Mouse (Mus musculus): ENCODE measurements around the gene Upk1a. TPM values are rescaled to one million over a fixed set of nuclear protein-coding genes. Genes with fewer than 3 reads are reported as not detected.

Gene Upk1a
- polyA plus RNA-seq, 1 experiment, result 2.7 TPM

GRCm38 (mm10) chr7:30619202-30619601 is 6.6 kb upstream of the Upk1a start:
- DNase-seq (ENCODE audit: low read depth), result no peak
- TF ChIP-seq CTCF (IDR thresholded peaks at IDR 0.05; ENCODE audit: borderline replicate concordance, extremely low read depth, insufficient read depth, insufficient read length) (peak; percentile 64), POLR2A (IDR thresholded peaks at IDR 0.05; ENCODE audit: borderline replicate concordance, extremely low read depth, insufficient read depth, insufficient read length, poor library complexity, severe bottlenecking) (no peak)

DNA sequence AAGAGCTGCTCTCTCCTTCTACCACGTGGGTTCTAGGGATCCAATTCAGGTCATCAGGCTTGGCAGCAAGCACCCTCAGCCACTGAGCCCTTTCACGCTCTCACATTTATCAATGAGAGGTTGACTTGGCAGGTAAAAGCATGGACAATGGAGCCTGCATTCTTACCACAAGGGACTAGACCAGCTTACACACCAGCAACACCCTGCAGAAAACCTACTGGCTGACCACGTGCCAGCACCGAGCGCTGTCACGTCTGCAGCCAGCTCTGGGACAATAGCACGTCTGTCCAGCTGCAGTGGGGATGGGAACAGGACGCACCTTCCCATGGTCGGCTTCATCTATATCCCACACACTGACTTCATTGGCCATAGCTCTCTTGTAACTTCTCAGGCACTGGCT is 6.0 kb upstream of the Upk1a start:
- TF ChIP-seq POLR2A (IDR thresholded peaks at IDR 0.05; ENCODE audit: borderline replicate concordance, extremely low read depth, insufficient read depth, insufficient read length, poor library complexity, severe bottlenecking) (no peak), CTCF (IDR thresholded peaks at IDR 0.05; ENCODE audit: borderline replicate concordance, extremely low read depth, insufficient read depth, insufficient read length) (no peak)
- DNase-seq (ENCODE audit: low read depth), result no peak

DNA sequence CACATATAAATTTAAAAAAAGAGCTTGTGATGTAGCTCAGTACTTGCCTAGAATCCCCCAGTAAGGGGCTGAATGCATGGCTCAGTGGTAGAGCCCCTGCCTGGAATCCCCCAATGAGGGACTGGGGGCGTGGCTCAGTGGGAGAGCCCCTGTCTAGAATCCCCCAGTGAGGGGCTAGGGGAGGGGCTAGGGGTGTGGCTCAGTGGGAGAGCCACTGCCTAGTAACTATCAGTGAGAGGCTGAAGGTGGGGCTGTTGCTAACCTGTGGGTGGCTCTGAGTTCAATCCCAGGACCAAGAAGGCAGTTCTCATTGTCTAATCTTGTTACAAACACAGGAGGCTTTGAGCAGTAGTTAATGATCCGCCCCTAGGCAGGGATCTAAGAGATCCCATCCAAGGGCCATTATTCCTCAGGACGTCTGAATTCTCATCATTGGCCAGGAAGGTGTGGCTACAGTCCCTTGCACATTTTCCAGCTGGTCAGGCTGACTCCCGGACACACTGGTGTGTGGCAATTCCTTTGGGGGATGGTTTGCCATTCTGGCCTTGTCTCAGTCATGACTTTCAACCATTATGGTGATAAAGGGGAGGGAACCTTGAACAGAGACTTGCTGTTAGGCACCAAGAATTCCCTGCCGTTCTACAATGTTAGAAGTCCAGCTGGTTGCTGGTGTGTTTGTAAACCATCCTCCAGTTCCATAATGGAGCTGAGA is 2.6 kb upstream of the Upk1a start:
- no peak for DNase-seq (ENCODE audit: low read depth)
- no peak for TF ChIP-seq CTCF (IDR thresholded peaks at IDR 0.05; ENCODE audit: borderline replicate concordance, extremely low read depth, insufficient read depth, insufficient read length)
- no peak for TF ChIP-seq POLR2A (IDR thresholded peaks at IDR 0.05; ENCODE audit: borderline replicate concordance, extremely low read depth, insufficient read depth, insufficient read length, poor library complexity, severe bottlenecking)

DNA sequence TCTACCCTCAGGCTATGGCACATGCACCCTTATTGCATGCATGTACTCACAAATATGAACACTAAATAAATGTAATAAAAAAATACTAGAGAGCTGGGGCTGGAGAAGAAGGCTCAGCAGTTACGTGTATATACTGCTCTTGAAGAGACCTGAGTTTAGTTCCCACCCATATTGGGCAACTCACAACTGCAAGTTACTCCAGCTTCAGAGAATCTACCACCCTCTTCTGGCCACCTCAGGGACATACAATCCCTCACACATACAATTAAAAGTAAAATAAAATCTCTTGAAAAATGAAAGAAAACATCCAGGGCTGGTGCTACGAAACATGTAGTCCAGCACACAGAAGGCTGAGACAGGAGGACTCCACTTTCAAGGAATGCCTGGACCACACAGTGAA is 1.8 kb upstream of the Upk1a start:
- TF ChIP-seq CTCF (IDR thresholded peaks at IDR 0.05; ENCODE audit: borderline replicate concordance, extremely low read depth, insufficient read depth, insufficient read length) (peak; percentile 7; the same call in 1 of the 2 replicates), POLR2A (IDR thresholded peaks at IDR 0.05; ENCODE audit: borderline replicate concordance, extremely low read depth, insufficient read depth, insufficient read length, poor library complexity, severe bottlenecking) (no peak)
- peak; percentile 33 for DNase-seq (ENCODE audit: low read depth)

DNA sequence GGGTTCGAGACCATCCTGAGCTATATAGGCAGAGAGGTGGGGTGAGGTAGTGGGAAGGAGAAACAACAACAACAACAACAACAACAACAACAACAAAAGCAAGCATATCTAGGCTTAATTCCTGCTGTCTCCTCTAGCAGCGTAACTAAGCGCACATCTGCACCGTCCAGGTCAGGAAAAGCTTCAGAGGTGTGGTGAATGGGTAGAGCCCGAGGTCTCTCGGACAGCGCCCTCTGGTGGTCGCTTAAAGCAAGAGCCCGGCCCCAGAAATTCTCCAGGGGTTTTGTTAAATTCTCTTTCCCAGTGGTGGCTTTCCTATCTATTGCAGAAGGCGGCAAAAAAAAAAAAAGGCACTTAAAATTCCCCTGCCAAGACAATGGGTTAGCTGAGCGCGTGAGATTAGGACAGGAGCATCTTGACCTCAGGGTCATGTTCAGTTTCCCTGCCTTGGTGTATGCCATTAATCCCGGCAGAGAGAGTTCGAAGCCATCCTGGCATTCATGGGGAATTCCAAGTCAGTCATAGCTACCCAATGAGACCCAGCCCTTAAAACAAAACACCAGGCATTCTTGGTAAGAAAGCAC is 974 bp upstream of the Upk1a start:
- TF ChIP-seq POLR2A (IDR thresholded peaks at IDR 0.05; ENCODE audit: borderline replicate concordance, extremely low read depth, insufficient read depth, insufficient read length, poor library complexity, severe bottlenecking), result no peak
- TF ChIP-seq CTCF (IDR thresholded peaks at IDR 0.05; ENCODE audit: borderline replicate concordance, extremely low read depth, insufficient read depth, insufficient read length), result peak; percentile 71
- peak; percentile 50 for DNase-seq (ENCODE audit: low read depth)

GRCm38 (mm10) chr7:30610043-30610442 is 2.6 kb downstream of the Upk1a start:
- TF ChIP-seq CTCF (IDR thresholded peaks at IDR 0.05; ENCODE audit: borderline replicate concordance, extremely low read depth, insufficient read depth, insufficient read length) (no peak), POLR2A (IDR thresholded peaks at IDR 0.05; ENCODE audit: borderline replicate concordance, extremely low read depth, insufficient read depth, insufficient read length, poor library complexity, severe bottlenecking) (no peak)
- DNase-seq (ENCODE audit: low read depth), result no peak

- TF ChIP-seq POLR2A (IDR thresholded peaks at IDR 0.05; ENCODE audit: borderline replicate concordance, extremely low read depth, insufficient read depth, insufficient read length, poor library complexity, severe bottlenecking), result no peak
- TF ChIP-seq CTCF (IDR thresholded peaks at IDR 0.05; ENCODE audit: borderline replicate concordance, extremely low read depth, insufficient read depth, insufficient read length), result no peak
- no peak for DNase-seq (ENCODE audit: low read depth)
These were observed 4.2 kb downstream of the Upk1a start for GRCm38 (mm10) chr7:30608476-30608875.

DNA sequence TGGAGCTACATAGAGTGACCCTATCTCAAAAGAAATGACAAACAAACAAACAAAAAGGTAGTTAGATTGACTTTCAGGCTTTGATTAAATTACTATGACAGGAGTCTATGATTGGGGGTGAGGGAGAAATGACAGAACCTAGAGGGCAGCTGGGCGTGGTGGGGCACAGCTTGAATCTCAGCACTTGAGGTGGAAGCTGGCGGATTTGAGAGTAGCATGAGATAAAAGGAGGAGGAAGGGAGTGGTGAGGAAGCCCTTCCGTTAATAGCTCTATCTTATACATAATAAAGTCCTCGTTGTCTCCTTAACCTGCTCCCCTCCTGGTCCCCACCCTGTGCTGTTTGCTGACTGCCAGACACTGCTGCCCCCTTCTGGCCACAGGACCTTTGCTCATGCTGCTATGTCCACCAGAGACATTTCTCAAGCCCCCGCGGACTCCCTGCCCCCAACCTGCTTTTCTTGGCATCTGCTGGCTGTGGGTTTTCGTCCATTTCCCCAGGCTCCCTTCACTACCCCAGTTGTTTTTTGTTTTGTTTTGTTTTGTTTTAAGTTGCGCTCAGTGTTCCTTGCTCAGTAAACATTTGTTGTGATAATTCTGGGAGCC is 4.8 kb downstream of the Upk1a start:
- TF ChIP-seq POLR2A (IDR thresholded peaks at IDR 0.05; ENCODE audit: borderline replicate concordance, extremely low read depth, insufficient read depth, insufficient read length, poor library complexity, severe bottlenecking) (no peak), CTCF (IDR thresholded peaks at IDR 0.05; ENCODE audit: borderline replicate concordance, extremely low read depth, insufficient read depth, insufficient read length) (peak; percentile 66)
- DNase-seq (ENCODE audit: low read depth), result peak; percentile 67

- no peak for DNase-seq (ENCODE audit: low read depth)
- no peak for TF ChIP-seq CTCF (IDR thresholded peaks at IDR 0.05; ENCODE audit: borderline replicate concordance, extremely low read depth, insufficient read depth, insufficient read length)
- TF ChIP-seq POLR2A (IDR thresholded peaks at IDR 0.05; ENCODE audit: borderline replicate concordance, extremely low read depth, insufficient read depth, insufficient read length, poor library complexity, severe bottlenecking), result no peak
These were observed 7.7 kb downstream of the Upk1a start for GRCm38 (mm10) chr7:30604944-30605343.

GRCm38 (mm10) chr7:30604424-30604823 is 8.2 kb downstream of the Upk1a start:
- DNase-seq (ENCODE audit: low read depth), result no peak
- TF ChIP-seq POLR2A (IDR thresholded peaks at IDR 0.05; ENCODE audit: borderline replicate concordance, extremely low read depth, insufficient read depth, insufficient read length, poor library complexity, severe bottlenecking) (no peak), CTCF (IDR thresholded peaks at IDR 0.05; ENCODE audit: borderline replicate concordance, extremely low read depth, insufficient read depth, insufficient read length) (no peak)

- no peak for TF ChIP-seq POLR2A (IDR thresholded peaks at IDR 0.05; ENCODE audit: borderline replicate concordance, extremely low read depth, insufficient read depth, insufficient read length, poor library complexity, severe bottlenecking)
- DNase-seq (ENCODE audit: low read depth), result no peak
These were observed 10.1 kb downstream of the Upk1a start for GRCm38 (mm10) chr7:30602583-30602982.

- no peak for TF ChIP-seq POLR2A (IDR thresholded peaks at IDR 0.05; ENCODE audit: borderline replicate concordance, extremely low read depth, insufficient read depth, insufficient read length, poor library complexity, severe bottlenecking)
- TF ChIP-seq CTCF (IDR thresholded peaks at IDR 0.05; ENCODE audit: borderline replicate concordance, extremely low read depth, insufficient read depth, insufficient read length), result no peak
- DNase-seq (ENCODE audit: low read depth), result no peak
These were observed 12.0 kb downstream of the Upk1a start for GRCm38 (mm10) chr7:30600651-30601050.
